22 mouse cellular contexts compared by ENCODE assay signal in the genomic region with DNA sequence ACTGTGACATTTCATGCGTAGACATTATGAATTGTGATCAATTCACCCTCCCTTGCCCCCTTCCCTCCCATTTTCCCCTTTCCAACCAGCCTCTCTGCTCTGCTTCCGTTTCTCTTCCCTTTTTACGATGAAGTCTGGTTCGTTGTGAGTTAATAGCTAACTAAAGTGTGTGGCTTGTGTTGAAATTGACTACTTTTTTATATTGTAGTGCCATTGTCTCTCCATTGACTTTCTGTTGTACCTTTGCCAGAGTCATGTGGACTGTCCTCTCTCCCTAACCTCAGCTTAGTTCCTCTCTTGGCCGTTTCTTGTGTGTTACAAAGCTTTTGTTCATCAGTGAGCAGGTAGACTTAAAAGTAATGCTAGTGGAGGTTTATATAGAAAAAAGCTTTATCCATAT. TPM values are rescaled to one million over a fixed set of nuclear protein-coding genes. Genes with fewer than 3 reads are reported as not detected.
DNase-seq lines count a peak whose midpoint lies in the region; ATAC-seq and TF ChIP-seq lines count a peak whose summit lies in the region.
"Had no signal": no experiment of that assay in that cellular context is flagged by ENCODE, and none has a peak within 500 bp of the region (broad histone marks: within the 10 kb centered on the region; RNA-seq: fewer than 3 reads in every experiment).

No protein-coding gene starts in this region.

- no peak overlapping the region for H3K9ac ChIP-seq in lung, postnatal 0 days (replicated peaks; ENCODE audit: low read depth)
- H3K9ac ChIP-seq: embryonic facial prominence, embryonic 13.5 days; embryonic facial prominence, embryonic 15.5 days; forebrain, embryonic 12.5 days had no signal

- TF ChIP-seq EP300 in lung, postnatal 0 days (IDR thresholded peaks at IDR 0.05) = no peak

- TF ChIP-seq CTCF in lung, postnatal 0 days (IDR thresholded peaks at IDR 0.05) = no peak

- peak; percentile 44 for ATAC-seq in lung, postnatal 0 days
- ATAC-seq: forebrain, embryonic 14.5 days; forebrain, embryonic 16.5 days had no signal

- H3K27me3 ChIP-seq in lung, postnatal 0 days (replicated peaks; ENCODE audit: insufficient read depth, low read length) = no peaks in the 10 kb centered on the region
- H3K27me3 ChIP-seq: embryonic facial prominence, embryonic 13.5 days; embryonic facial prominence, embryonic 15.5 days; forebrain, embryonic 12.5 days had no signal

- H3K4me3 ChIP-seq in lung, postnatal 0 days (ENCODE audit: low read depth, low read length) = no peak overlapping the region
- H3K4me3 ChIP-seq: embryonic facial prominence, embryonic 13.5 days; embryonic facial prominence, embryonic 15.5 days; erythroblast, embryonic 14.5 days; forebrain, embryonic 10.5 days; forebrain, embryonic 12.5 days had no signal

- H3K27ac ChIP-seq in lung, postnatal 0 days (ENCODE audit: low read length) = no peak overlapping the region
- H3K27ac ChIP-seq: embryonic facial prominence, embryonic 13.5 days; embryonic facial prominence, embryonic 15.5 days; forebrain, embryonic 10.5 days; forebrain, embryonic 12.5 days had no signal

- H3K9me3 ChIP-seq in lung, postnatal 0 days (ENCODE audit: low read length) = no peaks in the 10 kb centered on the region
- H3K9me3 ChIP-seq: embryonic facial prominence, embryonic 13.5 days; embryonic facial prominence, embryonic 15.5 days; forebrain, embryonic 10.5 days; forebrain, embryonic 12.5 days had no signal

- H3K36me3 ChIP-seq in lung, postnatal 0 days (ENCODE audit: insufficient read depth, low read length) = 0 out of 2 replicates have a peak, but pooled peaks cover 12% of the 10 kb centered on the region

- 65% methylated on average over 5 of the region's 5 CpGs for WGBS in lung, postnatal 0 days

- no peak overlapping the region for H3K4me2 ChIP-seq in lung, postnatal 0 days (replicated peaks; ENCODE audit: low read depth, low read length)
- H3K4me2 ChIP-seq: embryonic facial prominence, embryonic 13.5 days; embryonic facial prominence, embryonic 15.5 days; forebrain, embryonic 12.5 days had no signal

- H3K4me1 ChIP-seq in lung, postnatal 0 days (ENCODE audit: insufficient read depth, low read depth, low read length) = no peaks in the 10 kb centered on the region
- H3K4me1 ChIP-seq: forebrain, embryonic 10.5 days; forebrain, embryonic 12.5 days had no signal

- peak; percentile 55 for DNase-seq in lung, postnatal 0 days (ENCODE audit: low spot score)
- no peak for DNase-seq in lung, postnatal 4 days
- peak; percentile 23 for DNase-seq in lung, postnatal 36 days
- no peak for DNase-seq in lung, postnatal 14 days
- no peak for DNase-seq in thymus, postnatal 10 days (ENCODE audit: low spot score in 2 of 2)
- DNase-seq: adrenal gland, adult 2 months; adrenal gland, postnatal 10 days; adrenal gland, postnatal 25 days; cerebellum, adult 11 months; cerebellum, adult 18-20 months; cerebellum, adult 8-10 months; cerebellum, adult 9-11 months; cerebellum, postnatal 14 days; cerebellum, postnatal 36 days; embryo, embryonic 11 days had no signal

RNA-seq across cellular contexts. Expression of gene Efl1, which starts 27.6 kb away (rescaled TPM):
- 13.9 and 14.3 TPM in 2 replicates for polyA plus RNA-seq in lung, postnatal 0 days (2015; fragmentation: Nextera tagmentation; extraction: Ambion mirVana)

RNA-seq across cellular contexts. Expression of gene Saxo2, which starts 27.7 kb away (rescaled TPM):
- 15.1 and 17.3 TPM in 2 replicates for polyA plus RNA-seq in lung, postnatal 0 days (2015; fragmentation: Nextera tagmentation; extraction: Ambion mirVana)
- polyA plus RNA-seq: erythroblast, embryonic 14.5 days had no signal

Comparison
In these comparisons a context has a peak if more than half of its experiments do, and no peak if none do; other contexts are left out.
1. DNase-seq: peak in lung, postnatal 0 days (single experiment) and lung, postnatal 36 days (single experiment); none in lung, postnatal 4 days (0 of 2), lung, postnatal 14 days (single experiment) and thymus, postnatal 10 days (0 of 2).